Mouse (Mus musculus) cerebellum, adult 2 months (tissue): Measurements from ENCODE around the gene Ugt1a7c.

Experiments used
- CTCF ChIP-seq: fragments of 200-500 bp; IDR thresholded peaks from 2 replicates; pipeline ENCODE4 v1.5.1; 2011; ENCODE audit warnings: low read depth, mild to moderate bottlenecking, control low read depth, low read length, moderate library complexity, borderline replicate concordance; ENCODE audit not compliant: insufficient read depth
- POLR2A ChIP-seq: fragments of 200-500 bp; IDR thresholded peaks from 2 replicates; pipeline ENCODE4 v1.6.1; 2011; ENCODE audit warnings: low read length, control low read depth, borderline replicate concordance; ENCODE audit not compliant: insufficient read depth

DNA sequence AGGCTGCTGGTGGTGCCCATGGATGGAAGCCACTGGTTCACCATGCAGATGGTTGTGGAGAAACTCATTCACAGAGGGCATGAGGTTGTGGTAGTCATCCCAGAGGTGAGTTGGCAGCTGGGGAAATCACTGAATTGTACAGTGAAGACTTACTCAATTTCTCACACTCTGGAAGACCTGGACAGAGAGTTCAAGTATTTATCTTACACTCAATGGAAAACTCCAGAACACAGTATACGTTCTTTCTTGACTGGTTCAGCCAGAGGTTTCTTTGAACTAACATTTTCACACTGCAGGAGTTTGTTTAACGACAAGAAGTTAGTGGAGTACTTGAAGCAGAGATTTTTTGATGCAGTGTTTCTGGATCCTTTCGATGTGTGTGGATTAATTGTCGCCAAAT, 24.0 kb upstream of the Ugt1a7c start:
- no peak for TF ChIP-seq CTCF
- TF ChIP-seq POLR2A, result no peak
